Mouse (Mus musculus): ENCODE measurements at regions not wholly inside any gene's neighbourhood (a gene's known extent, or its start where the extent isn't known, plus 50 kb on each side); places are given as distances from the start of the nearest gene placed in this dataset.

DNA sequence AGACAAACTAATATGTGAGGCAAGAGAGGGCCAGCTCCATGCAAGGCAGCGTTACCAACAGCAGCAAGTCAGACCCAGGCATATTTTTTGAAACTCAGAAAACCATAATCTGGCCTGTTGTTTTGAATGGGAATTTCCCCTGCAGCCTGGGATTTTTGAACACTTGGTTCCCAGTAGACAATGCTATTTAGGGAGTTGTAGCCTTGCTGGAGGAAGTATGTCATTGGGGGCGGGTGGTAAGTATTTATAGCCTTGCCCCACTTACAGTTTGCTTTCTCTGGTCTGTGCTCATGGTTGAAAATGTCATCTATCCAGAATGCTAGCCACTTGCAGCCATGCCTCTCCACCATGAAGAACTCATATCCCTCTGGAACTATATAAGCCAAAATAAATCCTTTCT is 894.9 kb upstream of the Car8 start:
- no peak for TF ChIP-seq CTCF (IDR thresholded peaks at IDR 0.05; ENCODE audit: control insufficient read depth, insufficient read depth, low read length)
- TF ChIP-seq POLR2A (IDR thresholded peaks at IDR 0.05; ENCODE audit: borderline replicate concordance, control insufficient read depth, low read depth, low read length): no peak
